Mouse (Mus musculus): ENCODE results near the gene Gpr146. TPM values are rescaled to one million over a fixed set of nuclear protein-coding genes. Genes with fewer than 3 reads are reported as not detected.
A peak's percentile ranks its signal among the peaks of the same experiment; 100 is the strongest.

The Gpr146 gene
- polyA plus RNA-seq, 1 experiment from 2014 or later = 1.5 TPM

DNA sequence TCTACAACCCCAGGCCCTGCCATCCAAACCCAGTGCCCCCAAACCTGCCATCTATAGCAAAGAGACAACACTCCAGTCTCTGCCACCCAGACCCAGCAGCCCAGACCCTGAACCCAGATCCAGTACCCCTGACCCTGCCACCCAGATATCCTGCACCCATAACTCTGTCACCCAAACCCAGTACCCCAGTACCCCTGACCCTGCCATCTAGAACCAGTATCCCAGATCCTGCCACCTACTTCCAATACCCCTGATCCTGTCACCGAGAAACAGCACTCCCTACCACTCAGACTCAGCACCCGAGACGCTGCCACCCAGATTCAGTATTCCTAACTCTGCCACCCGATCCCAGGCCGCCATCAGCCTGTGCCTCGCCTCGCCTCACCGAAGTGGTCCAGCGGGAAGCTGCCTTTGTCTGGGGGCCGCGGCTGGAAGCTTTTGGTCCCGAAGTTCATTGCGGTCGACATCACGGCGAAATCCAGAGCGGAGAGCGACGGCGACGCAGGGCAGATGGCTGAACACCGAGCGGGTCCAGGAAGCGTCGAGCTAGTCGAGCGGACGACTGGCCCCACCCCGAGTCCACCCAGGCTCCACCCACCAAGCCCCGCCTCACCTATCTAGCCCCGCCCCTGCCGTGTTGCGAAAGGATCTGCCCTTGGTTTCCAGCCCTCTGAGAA is 32.7 kb upstream of the Gpr146 start:
- Histone ChIP-seq H3K27ac (replicated peaks) (peak overlapping the region; percentile 75), H3K4me3 (peak overlapping the region; percentile 84), H3K27me3 (no peaks in the 10 kb centered on the region), H3K4me2 (replicated peaks) (peak overlapping the region; percentile 98), H3K36me3 (peaks cover 24% of the 10 kb centered on the region), H3K9me3 (no peaks in the 10 kb centered on the region), H3K9ac (replicated peaks) (peak overlapping the region; percentile 86), H3K4me1 (peaks cover 20% of the 10 kb centered on the region)
- ATAC-seq (replicated peaks) = peak; percentile 89
- under 1% methylated on average over 33 of the region's 33 CpGs for WGBS

DNA sequence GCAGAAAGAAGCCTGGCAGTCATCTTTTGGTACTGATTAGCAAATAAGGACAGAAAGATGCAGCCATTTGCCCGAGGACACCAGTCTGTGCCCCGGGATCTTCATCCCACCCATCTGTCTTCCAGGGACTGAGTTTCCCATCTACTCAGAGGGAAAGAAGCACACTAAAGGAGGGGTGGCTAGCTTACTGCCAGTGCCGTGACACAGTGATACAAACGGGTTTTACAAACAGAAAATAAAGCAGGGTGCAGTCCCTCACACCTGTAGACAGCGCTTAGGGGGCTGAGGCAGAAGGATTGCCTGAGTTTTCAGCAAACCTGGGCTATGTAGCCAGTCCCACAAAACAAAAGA is 32.2 kb upstream of the Gpr146 start:
- 8% methylated on average over 5 of the region's 5 CpGs for WGBS
- Histone ChIP-seq H3K4me1 (peaks cover 20% of the 10 kb centered on the region), H3K9ac (replicated peaks) (no peak overlapping the region; the same call in 1 of the 2 replicates), H3K4me3 (peak overlapping the region; percentile 84), H3K9me3 (no peaks in the 10 kb centered on the region), H3K27me3 (no peaks in the 10 kb centered on the region), H3K36me3 (peaks cover 19% of the 10 kb centered on the region), H3K27ac (replicated peaks) (peak overlapping the region; percentile 75; the same call in 1 of the 2 replicates), H3K4me2 (replicated peaks) (peak overlapping the region; percentile 98)
- ATAC-seq (replicated peaks) = no peak; the same call in none of the 2 replicates

DNA sequence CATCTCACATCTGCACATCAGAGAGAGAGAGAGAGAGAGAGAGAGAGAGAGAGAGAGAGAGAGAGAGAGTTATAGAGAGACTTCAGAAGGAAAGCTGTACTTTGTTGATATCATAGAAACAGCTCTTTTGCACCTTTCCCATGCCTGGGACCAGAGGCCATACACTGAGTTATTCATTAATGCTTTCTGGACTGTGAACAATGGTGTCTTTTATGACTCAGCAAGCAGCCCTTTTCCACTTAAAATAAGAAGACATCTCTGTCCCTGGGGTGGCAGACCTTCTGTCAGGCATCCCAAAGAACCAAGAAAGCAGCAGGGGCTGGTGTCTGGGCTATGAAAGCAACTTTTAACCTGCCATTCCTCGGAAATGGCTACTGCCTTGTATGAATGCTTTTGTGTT is 30.3 kb upstream of the Gpr146 start:
- Histone ChIP-seq H3K27ac (replicated peaks) (no peak overlapping the region), H3K4me3 (no peak overlapping the region), H3K9me3 (no peaks in the 10 kb centered on the region), H3K4me2 (replicated peaks) (no peak overlapping the region), H3K36me3 (peaks cover 5% of the 10 kb centered on the region), H3K27me3 (no peaks in the 10 kb centered on the region), H3K4me1 (peaks cover 20% of the 10 kb centered on the region), H3K9ac (replicated peaks) (no peak overlapping the region)
- no peak for ATAC-seq (replicated peaks)
- 55% methylated on average over 1 of the region's 1 CpGs for WGBS

GRCm38 (mm10) chr5:139349713-139350112 is 27.8 kb upstream of the Gpr146 start:
- Histone ChIP-seq H3K9ac (replicated peaks) (no peak overlapping the region), H3K9me3 (no peaks in the 10 kb centered on the region), H3K36me3 (no peaks in the 10 kb centered on the region), H3K27me3 (no peaks in the 10 kb centered on the region), H3K4me2 (replicated peaks) (no peak overlapping the region), H3K4me3 (no peak overlapping the region), H3K4me1 (peaks cover 3% of the 10 kb centered on the region), H3K27ac (replicated peaks) (no peak overlapping the region)
- 88% methylated on average over 6 of the region's 6 CpGs for WGBS
- ATAC-seq (replicated peaks) = no peak

DNA sequence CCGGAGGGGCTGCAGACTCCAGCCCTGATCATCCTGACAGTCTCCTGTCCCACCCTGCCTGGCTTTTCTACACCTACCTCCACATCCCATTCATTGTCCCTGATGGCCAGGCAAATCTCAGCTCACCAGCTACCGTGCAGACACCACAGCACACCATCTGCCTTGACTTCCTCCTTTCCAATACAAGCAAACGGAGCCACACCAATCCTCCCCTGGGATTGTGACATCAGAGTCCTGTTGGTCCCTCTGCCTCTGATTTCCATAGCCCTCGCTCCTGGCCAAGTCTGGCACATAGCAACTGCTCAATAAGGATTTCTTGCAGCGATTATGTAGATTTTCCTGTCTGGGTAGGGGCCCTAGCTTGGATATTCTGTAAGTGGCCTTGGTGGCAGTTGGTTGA is 26.4 kb upstream of the Gpr146 start, which contains the start of gene Cox19:
Gene Cox19 (minus strand): TSS at position 285 of the 400 bp plus-strand sequence.
- ATAC-seq (replicated peaks) = no peak
- WGBS = 54% methylated on average over 5 of the region's 5 CpGs
- no peak within 1 kb of the TSS for H3K4me2 ChIP-seq (replicated peaks)

DNA sequence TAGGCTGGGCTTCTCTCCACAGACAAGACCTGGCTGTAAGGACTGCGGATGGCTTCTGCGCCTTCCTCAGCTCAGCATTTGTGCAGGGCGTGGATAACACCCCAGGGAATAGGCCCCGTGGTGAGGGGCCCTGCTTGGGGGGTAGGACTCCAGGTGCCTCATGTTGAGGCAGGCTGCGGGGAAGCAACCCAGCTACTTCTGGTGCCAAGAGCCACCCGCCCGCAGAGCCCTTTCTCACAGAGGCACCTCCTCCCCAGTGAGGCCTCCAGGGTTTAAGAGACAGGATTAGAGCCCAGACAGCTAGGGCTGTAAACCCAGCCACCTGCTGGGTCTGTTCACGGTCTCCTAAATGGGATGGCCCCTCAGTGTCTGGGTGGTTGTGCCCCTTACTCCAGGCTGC is 25.9 kb upstream of the Gpr146 start:
- Histone ChIP-seq H3K4me1 (no peaks in the 10 kb centered on the region), H3K4me2 (replicated peaks) (no peak overlapping the region), H3K27me3 (no peaks in the 10 kb centered on the region), H3K9me3 (no peaks in the 10 kb centered on the region), H3K9ac (replicated peaks) (no peak overlapping the region), H3K4me3 (no peak overlapping the region), H3K36me3 (no peaks in the 10 kb centered on the region), H3K27ac (replicated peaks) (no peak overlapping the region)
- ATAC-seq (replicated peaks) = no peak
- 27% methylated on average over 8 of the region's 8 CpGs for WGBS

More for the DNA sequence above, 26.4 kb upstream of the Gpr146 start, which contains the start of gene Cox19:
- no peak within 1 kb of the TSS for H3K9ac ChIP-seq (replicated peaks)
- H3K27ac ChIP-seq (replicated peaks) = no peak within 1 kb of the TSS
- H3K4me3 ChIP-seq = no peak within 1 kb of the TSS
- H3K36me3 ChIP-seq = no peaks in the 10 kb centered on the region
- no peaks in the 10 kb centered on the region for H3K9me3 ChIP-seq
- H3K4me1 ChIP-seq = no peaks in the 10 kb centered on the region
- no peaks in the 10 kb centered on the region for H3K27me3 ChIP-seq

- H3K9me3 ChIP-seq = no peaks in the 10 kb centered on the region
- no peak for ATAC-seq (replicated peaks)
- H3K27ac ChIP-seq (replicated peaks) = no peak within 1 kb of the TSS
- no peak within 1 kb of the TSS for H3K4me2 ChIP-seq (replicated peaks)
- no peak within 1 kb of the TSS for H3K4me3 ChIP-seq
- WGBS = 63% methylated on average over 6 of the region's 6 CpGs
- H3K4me1 ChIP-seq = no peaks in the 10 kb centered on the region
- no peaks in the 10 kb centered on the region for H3K36me3 ChIP-seq
- H3K9ac ChIP-seq (replicated peaks) = no peak within 1 kb of the TSS
- no peaks in the 10 kb centered on the region for H3K27me3 ChIP-seq
Observed at GRCm38 (mm10) chr5:139352317-139352716, 25.2 kb upstream of the Gpr146 start, which contains the start of gene Cyp2w1. Gene Cyp2w1, plus strand, starts transcription at chr5:139352617.

DNA sequence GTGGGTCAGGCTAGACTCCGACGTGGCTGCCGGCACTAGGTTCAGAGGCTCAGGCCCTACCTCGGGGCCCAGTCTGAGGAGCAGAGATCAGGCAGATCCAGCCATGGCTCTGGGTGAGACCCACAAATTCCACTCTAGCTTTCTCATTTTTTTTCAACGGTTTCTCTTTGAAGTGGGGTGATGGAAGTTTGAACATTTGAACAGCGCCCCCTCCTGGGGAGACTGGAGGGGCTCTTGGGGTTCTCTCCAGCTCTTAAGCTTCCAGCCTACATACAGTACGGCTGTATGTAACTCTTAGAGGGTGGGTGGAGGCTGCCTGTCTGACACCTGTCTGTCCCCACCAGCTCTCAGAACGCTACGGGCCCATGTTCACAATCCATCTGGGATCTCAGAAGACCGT is 24.0 kb upstream of the Gpr146 start:
- 67% methylated on average over 10 of the region's 10 CpGs for WGBS
- no peak for ATAC-seq (replicated peaks)
- H3K4me3 ChIP-seq = no peak overlapping the region
- H3K27me3 ChIP-seq = no peaks in the 10 kb centered on the region
- H3K4me1 ChIP-seq = no peaks in the 10 kb centered on the region
- H3K27ac ChIP-seq (replicated peaks) = no peak overlapping the region
- no peak overlapping the region for H3K9ac ChIP-seq (replicated peaks)
- no peak overlapping the region for H3K4me2 ChIP-seq (replicated peaks)
- no peaks in the 10 kb centered on the region for H3K9me3 ChIP-seq
- no peaks in the 10 kb centered on the region for H3K36me3 ChIP-seq

DNA sequence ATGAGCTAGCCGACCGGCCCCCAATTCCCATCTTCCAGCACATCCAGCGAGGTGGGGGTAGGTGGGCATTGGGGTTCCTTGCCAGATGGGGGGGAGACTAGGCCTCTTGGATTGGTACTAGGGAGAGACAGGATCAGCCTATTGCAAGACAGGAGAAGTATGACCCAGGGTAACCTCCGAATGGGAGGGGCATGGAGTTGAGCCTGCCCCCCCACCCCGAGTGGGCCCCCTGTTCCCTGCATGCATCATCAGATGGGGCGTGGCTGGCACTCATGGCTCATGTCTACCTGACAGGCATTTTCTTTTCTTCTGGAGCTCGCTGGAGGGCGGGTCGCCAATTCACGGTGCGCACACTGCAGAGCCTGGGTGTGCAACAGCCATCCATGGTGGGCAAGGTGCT is 23.6 kb upstream of the Gpr146 start:
- Histone ChIP-seq H3K27me3 (no peaks in the 10 kb centered on the region), H3K36me3 (no peaks in the 10 kb centered on the region), H3K9ac (replicated peaks) (no peak overlapping the region), H3K27ac (replicated peaks) (no peak overlapping the region), H3K9me3 (no peaks in the 10 kb centered on the region), H3K4me2 (replicated peaks) (no peak overlapping the region), H3K4me3 (no peak overlapping the region), H3K4me1 (no peaks in the 10 kb centered on the region)
- no peak for ATAC-seq (replicated peaks)
- 82% methylated on average over 11 of the region's 11 CpGs for WGBS

DNA sequence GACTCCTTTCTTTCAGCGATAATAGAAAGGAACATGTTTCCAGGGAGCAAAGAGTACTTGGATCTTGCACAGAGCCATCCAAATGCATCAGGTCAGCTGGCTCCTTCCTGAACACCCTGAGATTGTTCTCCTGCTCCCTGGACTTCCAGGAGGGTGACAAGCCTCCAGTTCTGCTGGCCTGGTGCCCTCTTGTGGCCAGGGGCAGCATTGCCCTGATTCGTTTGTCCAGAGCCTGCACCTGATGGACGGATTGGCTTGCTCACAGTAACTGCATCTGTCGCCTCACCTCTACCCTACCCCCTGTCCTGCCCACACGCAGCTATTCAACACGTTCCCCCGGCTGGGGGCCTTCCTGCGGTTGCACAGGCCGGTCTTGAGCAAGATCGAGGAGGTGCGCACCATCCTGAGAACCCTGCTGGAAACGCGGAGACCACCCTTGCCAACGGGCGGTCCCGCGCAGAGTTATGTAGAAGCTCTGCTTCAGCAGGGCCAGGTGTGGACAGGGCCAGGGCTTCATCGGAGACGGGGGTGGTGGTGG is 22.2 kb upstream of the Gpr146 start:
- no peak overlapping the region for H3K4me2 ChIP-seq (replicated peaks)
- no peak overlapping the region for H3K9ac ChIP-seq (replicated peaks)
- no peak overlapping the region for H3K27ac ChIP-seq (replicated peaks)
- WGBS = 40% methylated on average over 19 of the region's 19 CpGs
- H3K36me3 ChIP-seq = no peaks in the 10 kb centered on the region
- no peaks in the 10 kb centered on the region for H3K27me3 ChIP-seq
- H3K9me3 ChIP-seq = no peaks in the 10 kb centered on the region
- no peaks in the 10 kb centered on the region for H3K4me1 ChIP-seq
- ATAC-seq (replicated peaks) = no peak
- no peak overlapping the region for H3K4me3 ChIP-seq

- Histone ChIP-seq H3K36me3 (no peaks in the 10 kb centered on the region), H3K4me3 (no peak overlapping the region), H3K9me3 (no peaks in the 10 kb centered on the region), H3K9ac (replicated peaks) (no peak overlapping the region), H3K27ac (replicated peaks) (no peak overlapping the region), H3K27me3 (no peaks in the 10 kb centered on the region), H3K4me1 (no peaks in the 10 kb centered on the region), H3K4me2 (replicated peaks) (no peak overlapping the region)
- no peak for ATAC-seq (replicated peaks)
- 79% methylated on average over 2 of the region's 2 CpGs for whole genome bisulfite sequencing
Observed at GRCm38 (mm10) chr5:139358653-139359052, 18.8 kb upstream of the Gpr146 start.

GRCm38 (mm10) chr5:139359244-139359643 is 18.3 kb upstream of the Gpr146 start:
- H3K27ac ChIP-seq (replicated peaks) = no peak overlapping the region
- no peak overlapping the region for H3K4me3 ChIP-seq
- WGBS = 90% methylated on average over 5 of the region's 5 CpGs
- no peaks in the 10 kb centered on the region for H3K27me3 ChIP-seq
- peaks cover under 1% of the 10 kb centered on the region for H3K4me1 ChIP-seq
- H3K9me3 ChIP-seq = no peaks in the 10 kb centered on the region
- ATAC-seq (replicated peaks) = no peak
- no peak overlapping the region for H3K9ac ChIP-seq (replicated peaks)
- H3K4me2 ChIP-seq (replicated peaks) = no peak overlapping the region
- H3K36me3 ChIP-seq = no peaks in the 10 kb centered on the region

DNA sequence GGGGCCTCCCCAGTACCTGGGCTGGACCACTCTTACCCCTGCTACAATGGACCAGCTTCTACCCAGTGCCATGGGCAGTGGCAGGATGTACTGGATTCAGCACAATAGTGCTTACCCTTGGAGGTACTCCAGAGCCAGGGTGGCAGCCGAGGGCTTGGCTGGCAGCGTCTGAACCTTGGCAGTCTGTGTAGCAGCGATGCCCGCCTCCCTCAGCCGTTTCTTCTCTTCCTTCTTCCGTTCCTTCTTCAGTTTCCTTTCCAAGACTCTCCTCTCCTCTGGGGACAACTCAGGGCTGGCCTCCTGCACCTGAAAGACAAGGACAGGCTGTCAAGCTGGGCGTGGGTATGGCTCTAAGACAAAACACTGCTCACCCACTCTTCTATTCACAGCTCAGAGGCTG is 13.6 kb upstream of the Gpr146 start:
- 68% methylated on average over 7 of the region's 7 CpGs for WGBS
- no peak overlapping the region for H3K9ac ChIP-seq (replicated peaks)

More for the DNA sequence above, 13.6 kb upstream of the Gpr146 start:
- Histone ChIP-seq H3K4me1 (peaks cover 12% of the 10 kb centered on the region), H3K27me3 (no peaks in the 10 kb centered on the region), H3K9me3 (no peaks in the 10 kb centered on the region), H3K4me3 (no peak overlapping the region), H3K4me2 (replicated peaks) (no peak overlapping the region), H3K36me3 (no peaks in the 10 kb centered on the region), H3K27ac (replicated peaks) (no peak overlapping the region)
- ATAC-seq (replicated peaks) = no peak

All from forebrain, embryonic 15.5 days (tissue).